Mouse (Mus musculus) hematopoietic stem cell, adult 5-6 weeks (primary cell): ENCODE measurements around the gene Olfr206. TPM values are rescaled to one million over a fixed set of nuclear protein-coding genes. Genes with fewer than 3 reads are reported as not detected.
"Not testable (repeated sequence)": the region's sequence is repeated elsewhere in the genome, so short reads cannot be mapped to it uniquely, and the experiment has no call there.

Source experiments
- ATAC-seq, 2 experiments: fragments of 125-278 bp in 1 of 2; replicated peaks in 1 of 2; 2 replicates each; pipeline ENCODE4 v1.8.0; 2016 to 2017; ENCODE audit warnings: inconsistent platforms in 2 of 2, mild to moderate bottlenecking in 2 of 2, moderate number of reproducible peaks in 2 of 2, low read depth in 1 of 2, moderate TSS enrichment in 1 of 2; ENCODE audit not compliant: low FRiP score in 2 of 2, poor library complexity in 2 of 2, severe bottlenecking in 2 of 2, insufficient read depth in 1 of 2, low TSS enrichment in 1 of 2
- total RNA-seq: library from RNA; stranded (forward); fragments of 172-1452, 232-1000 nt; gene quantifications from 2 replicates; pipeline ENCODE4 v1.2.3, GENCODE M21; 2017

Gene Olfr206
- not detected in 2 replicates for total RNA-seq

DNA sequence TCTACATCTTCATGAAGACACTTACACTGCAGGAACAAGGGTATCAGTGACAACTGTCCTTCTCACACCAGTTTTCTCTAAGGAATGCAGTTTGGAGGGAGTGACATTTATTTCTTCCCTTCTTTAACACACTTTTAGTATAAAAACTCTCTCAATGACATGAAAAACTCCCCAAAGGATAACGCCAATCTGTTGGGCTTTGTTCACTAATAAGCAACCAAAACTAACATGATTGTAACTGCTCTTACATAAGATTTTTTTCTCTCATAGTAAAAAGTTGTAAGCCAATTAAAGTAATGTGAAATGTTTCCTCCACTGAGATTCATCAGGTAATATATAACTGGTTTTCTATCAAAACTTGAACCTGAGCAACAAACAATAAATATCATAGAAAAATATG, at the start of gene Olfr206:
Gene Olfr206 (minus strand): TSS at position 101 of the 400 bp plus-strand sequence.
- ATAC-seq: no peak

DNA sequence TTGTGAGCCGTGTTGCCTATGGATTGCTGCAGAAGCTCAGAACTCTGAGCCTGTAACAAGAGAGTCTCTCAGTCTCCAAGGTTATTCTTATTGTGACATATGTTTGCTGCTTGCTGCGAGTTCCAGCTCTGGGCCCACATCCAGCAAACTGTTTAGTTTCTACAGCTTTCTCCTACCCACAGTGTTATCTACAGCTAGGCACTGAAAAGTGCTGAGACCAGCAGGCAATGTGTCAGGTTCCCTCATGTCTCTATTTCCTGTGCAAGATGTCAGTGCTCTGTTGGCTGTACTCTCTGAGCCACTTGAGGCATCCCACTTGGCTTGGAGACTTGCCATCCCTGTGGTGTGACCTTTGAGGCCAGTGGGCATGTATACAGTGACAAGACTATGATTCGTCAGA, 44.3 kb upstream of the Olfr206 start:
- no peak for ATAC-seq

DNA sequence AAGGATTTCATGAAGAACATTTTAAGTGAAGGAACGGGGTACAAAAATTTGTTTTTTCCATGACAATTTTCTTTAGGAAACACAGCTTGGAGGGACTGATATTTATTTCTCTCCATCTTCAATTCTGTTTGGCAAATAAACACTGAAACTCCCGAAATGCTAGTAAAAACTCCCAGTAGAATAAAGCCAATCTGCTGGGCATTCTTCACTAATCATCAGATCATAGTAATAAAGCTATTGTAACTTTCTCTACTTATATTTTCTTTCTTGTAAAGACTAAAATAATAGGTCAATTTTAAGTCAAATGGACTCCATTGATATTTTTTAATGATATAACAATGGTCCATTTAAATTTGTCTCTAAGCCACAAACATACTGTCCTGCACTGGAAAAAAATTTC, 14.8 kb upstream of the Olfr206 start, which contains the start of gene Olfr209:
Gene Olfr209 (minus strand): TSS at position 101 of the 400 bp plus-strand sequence.
- no peak for ATAC-seq

DNA sequence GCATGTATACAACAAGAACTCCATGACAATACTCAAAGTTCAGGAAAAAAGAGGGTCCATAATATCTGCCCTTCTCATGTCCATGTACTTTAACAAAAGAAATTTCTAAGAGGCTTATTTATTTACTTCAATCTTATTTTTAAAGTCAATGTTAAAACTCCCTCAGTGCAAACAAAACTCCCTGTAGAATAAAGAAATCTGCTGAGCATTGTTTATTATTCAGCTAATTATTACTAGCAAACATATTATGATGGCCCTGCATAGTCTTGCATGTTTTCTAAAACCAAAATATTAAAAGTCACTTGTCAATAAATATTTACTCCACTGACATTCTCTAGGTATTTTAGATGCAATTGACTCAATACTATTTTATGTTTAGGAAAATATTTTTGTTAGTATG, 18.0 kb downstream of the Olfr206 start, which contains the start of gene Olfr205:
Gene Olfr205 (minus strand): TSS at position 101 of the 400 bp plus-strand sequence.
- ATAC-seq: no peak

DNA sequence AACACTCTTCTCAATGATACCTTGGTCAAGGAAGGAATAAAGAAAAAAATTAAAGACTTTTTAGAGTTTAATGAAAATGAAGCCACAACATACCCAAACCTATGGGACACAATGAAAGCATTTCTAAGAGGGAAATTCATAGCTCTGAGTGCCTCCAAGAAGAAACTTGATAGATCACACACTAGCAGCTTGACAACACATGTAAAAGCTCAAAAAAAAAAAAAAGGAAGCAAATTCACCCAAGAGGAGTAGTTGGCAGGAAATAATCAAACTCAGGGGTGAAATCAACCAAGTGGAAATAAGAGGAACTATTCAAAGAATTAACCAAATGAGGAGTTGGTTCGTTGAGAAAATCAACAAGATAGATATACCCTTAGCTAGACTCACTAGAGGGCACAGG, 25.8 kb downstream of the Olfr206 start:
- ATAC-seq: not testable (repeated sequence)

DNA sequence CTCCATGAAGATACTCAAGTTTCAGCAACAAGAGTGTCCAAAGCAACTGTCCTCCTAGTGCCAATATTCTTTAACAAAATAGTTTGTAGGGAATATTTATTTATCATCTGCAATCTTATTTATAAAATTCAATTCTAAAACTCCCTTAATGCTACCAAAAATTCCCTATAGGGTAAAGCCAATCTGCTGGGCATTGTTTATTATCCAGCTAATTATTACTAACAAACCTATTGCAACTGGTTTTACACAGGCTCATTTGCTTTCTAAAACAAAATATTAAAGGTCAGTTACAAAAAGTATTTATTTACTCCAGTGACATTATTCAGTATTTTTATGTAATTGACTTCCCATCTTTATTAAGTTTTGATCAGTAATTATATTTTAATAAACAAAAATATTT, 30.9 kb downstream of the Olfr206 start, which contains the start of gene Olfr204:
Gene Olfr204 (minus strand): TSS at position 101 of the 400 bp plus-strand sequence.
- no peak for ATAC-seq

DNA sequence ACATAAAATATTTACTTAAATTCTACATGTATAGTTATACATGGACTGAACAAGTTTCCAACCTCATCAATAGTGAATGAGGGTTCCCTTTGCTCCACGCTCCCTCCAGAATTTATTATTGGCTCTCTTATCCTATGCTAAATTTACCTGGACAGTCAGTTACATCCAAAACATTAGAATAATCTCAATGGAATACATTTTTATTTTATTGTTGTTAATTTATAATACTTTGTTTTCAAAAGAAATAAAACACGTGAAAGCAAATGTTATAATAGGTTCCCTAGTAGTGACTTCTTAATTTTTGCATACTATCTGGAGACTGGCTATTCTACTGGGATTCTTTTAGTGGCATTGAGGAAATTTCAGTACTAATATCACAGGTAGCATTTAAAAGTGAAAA, 50.5 kb downstream of the Olfr206 start, which contains the start of gene Olfr203:
Gene Olfr203 (plus strand): TSS at position 301 of the 400 bp plus-strand sequence.
- ATAC-seq: no peak

Other genes with a start within 250 kb of the Olfr206 start
- gene Olfr193, start 237.4 kb downstream of the Olfr206 start, total RNA-seq: not detected in 2 replicates
- gene Olfr194, start 228.2 kb downstream of the Olfr206 start, total RNA-seq: not detected in 2 replicates
- not detected in 2 replicates for gene Olfr195, start 202.2 kb downstream of the Olfr206 start, total RNA-seq
- gene Olfr196, start 178.8 kb downstream of the Olfr206 start, total RNA-seq: not detected in 2 replicates
- not detected in 2 replicates for gene Olfr198, start 145.7 kb downstream of the Olfr206 start, total RNA-seq
- gene Olfr199, start 129.5 kb downstream of the Olfr206 start, total RNA-seq: not detected in 2 replicates
- gene Olfr201, start 76.6 kb downstream of the Olfr206 start, total RNA-seq: not detected in 2 replicates
- gene Olfr202, start 62.5 kb downstream of the Olfr206 start, total RNA-seq: not detected in 2 replicates
- gene Olfr203, start 50.4 kb downstream of the Olfr206 start, total RNA-seq: not detected in 2 replicates
- not detected in 2 replicates for gene Olfr204, start 31.0 kb downstream of the Olfr206 start, total RNA-seq
- gene Olfr205, start 18.1 kb downstream of the Olfr206 start, total RNA-seq: not detected in 2 replicates
- not detected in 2 replicates for gene Olfr209, start 14.7 kb upstream of the Olfr206 start, total RNA-seq
- gene Gabrr3, start 58.1 kb upstream of the Olfr206 start, total RNA-seq: not detected in 2 replicates
- gene Riox2, start 122.5 kb upstream of the Olfr206 start, total RNA-seq: 77.5 and 84.5 TPM in 2 replicates